17 mouse cellular contexts compared by ENCODE assay signal in genomic region chr7:70414461-70414860, GRCm38 (mm10). TPM values are rescaled to one million over a fixed set of nuclear protein-coding genes. Genes with fewer than 3 reads are reported as not detected.
"Had no signal": no experiment of that assay in that cellular context is flagged by ENCODE, and none has a peak within 500 bp of the region (broad histone marks: within the 10 kb centered on the region; RNA-seq: fewer than 3 reads in every experiment).

No protein-coding gene starts in this region.

- ATAC-seq: liver, postnatal 0 days; lung, postnatal 0 days; midbrain, embryonic 13.5 days; midbrain, embryonic 15.5 days had no signal

- DNase-seq: liver, postnatal 0 days; lung, adult 2 months; lung, postnatal 14 days; lung, postnatal 36 days; retina, postnatal 1 day; right cerebral cortex, adult 18-20 months; right cerebral cortex, postnatal 25 days; right cerebral cortex, postnatal 4 days; spleen, adult 18-20 months; thymus, adult 18-20 months; thymus, postnatal 14 days; thymus, postnatal 36 days had no signal

RNA-seq across cellular contexts. Expression of gene Nr2f2, which starts 47.9 kb away (rescaled TPM):
- total RNA-seq: megakaryocyte, adult 5-6 weeks; megakaryocyte-erythroid progenitor cell, adult 5-6 weeks had no signal
